Mouse (Mus musculus) neural tube, embryonic 15.5 days (tissue): ENCODE measurements around the gene Tbc1d2. TPM values are rescaled to one million over a fixed set of nuclear protein-coding genes. Genes with fewer than 3 reads are reported as not detected.

Experiments
- ATAC-seq: fragments of 200-750 bp; cut with Nextera tagmentation; 2 replicates; pipeline ENCODE4 v1.8.0; 2017; ENCODE audit warnings: mild to moderate bottlenecking, moderate TSS enrichment, moderate library complexity; ENCODE audit not compliant: low FRiP score
- H3K27ac ChIP-seq: fragments of 300-500 bp; sonication (generic); replicated peaks from 2 replicates; pipeline ENCODE4 v1.5.1; 2015; ENCODE audit warnings: mild to moderate bottlenecking, inconsistent platforms
- H3K27me3 ChIP-seq: fragments of 300-500 bp; sonication (generic); replicated peaks from 2 replicates; pipeline ENCODE4 v1.6.1; 2015; ENCODE audit warnings: inconsistent platforms
- H3K36me3 ChIP-seq: fragments of 300-500 bp; sonication (generic); 2 replicates; pipeline ENCODE4 v1.6.1; 2015; ENCODE audit warnings: inconsistent platforms
- H3K4me1 ChIP-seq: fragments of 300-500 bp; sonication (generic); 2 replicates; pipeline ENCODE4 v1.6.1; 2015; ENCODE audit warnings: inconsistent platforms
- H3K4me2 ChIP-seq: fragments of 300-500 bp; sonication (generic); 2 replicates; pipeline ENCODE4 v1.6.1; 2015; ENCODE audit warnings: inconsistent platforms, mild to moderate bottlenecking, moderate library complexity
- H3K4me3 ChIP-seq: fragments of 300-500 bp; sonication (generic); replicated peaks from 2 replicates; pipeline ENCODE4 v1.5.1; 2015; ENCODE audit warnings: mild to moderate bottlenecking, inconsistent platforms
- H3K9ac ChIP-seq: fragments of 300-500 bp; sonication (generic); replicated peaks from 2 replicates; pipeline ENCODE4 v1.6.1; 2015; ENCODE audit warnings: mild to moderate bottlenecking, inconsistent platforms
- H3K9me3 ChIP-seq: fragments of 300-500 bp; sonication (generic); replicated peaks from 2 replicates; pipeline ENCODE4 v1.6.1; 2016; ENCODE audit warnings: inconsistent platforms
- whole genome bisulfite sequencing: fragments of 180-500 bp; shearing (Covaris S2); methylation state at CpG from one replicate; pipeline ENCODE4 v1.1.7; 2015; ENCODE audit warnings: mixed read lengths; 5-methylcytosine and 5-hydroxymethylcytosine counted together
- polyA plus RNA-seq: library from polyadenylated mRNA; unstranded; fragments of >200 nt; fragmentation: Nextera tagmentation; extraction: Ambion mirVana; gene quantifications from 2 replicates; pipeline ENCODE4 v1.2.1, GENCODE M21; 2015

Tbc1d2 gene
- 0.73 and 1.7 TPM in 2 replicates for polyA plus RNA-seq

DNA sequence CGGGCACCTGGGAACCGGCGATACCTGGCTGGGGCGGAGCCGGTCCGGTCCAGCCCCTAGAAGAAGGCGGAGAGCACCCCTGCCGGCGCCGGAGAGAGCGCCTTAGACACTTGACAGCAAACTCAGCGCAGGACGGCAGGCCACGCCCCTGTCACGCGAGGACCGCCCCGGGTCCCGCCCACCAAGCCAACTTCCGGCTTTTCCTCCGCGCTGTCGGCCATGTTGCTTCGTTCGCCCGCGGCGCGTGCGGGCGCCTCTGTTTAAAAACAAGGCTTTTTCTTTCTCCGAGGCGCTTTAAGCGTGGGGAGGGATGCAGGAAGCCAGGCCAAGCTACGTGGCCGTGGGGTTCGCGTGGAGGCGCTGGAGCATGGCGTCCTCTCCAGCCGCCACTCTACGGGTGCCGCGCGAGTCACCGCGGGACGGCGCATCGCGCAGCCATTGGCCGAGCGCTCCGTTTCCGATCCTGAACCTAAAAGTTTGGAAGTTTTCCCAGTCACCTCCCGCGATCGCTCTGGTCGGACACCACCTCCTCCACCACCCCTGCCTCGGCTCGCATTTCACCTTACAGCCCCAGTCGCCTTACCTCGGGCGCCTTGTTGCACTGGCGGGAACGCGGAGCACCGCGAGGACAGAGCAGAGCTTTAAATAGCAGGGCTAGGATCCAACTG lies at the start of gene Tbc1d2:
Gene Tbc1d2 (minus strand): TSS at position 124 of the 668 bp plus-strand sequence.
- Histone ChIP-seq H3K36me3 (no peaks in the 10 kb centered on the region), H3K27me3 (peaks cover 39% of the 10 kb centered on the region), H3K9ac (peak within 1 kb of the TSS; percentile 62), H3K27ac (peak within 1 kb of the TSS; percentile 81), H3K9me3 (no peaks in the 10 kb centered on the region), H3K4me3 (peak within 1 kb of the TSS; percentile 82), H3K4me1 (peaks cover 17% of the 10 kb centered on the region), H3K4me2 (peak within 1 kb of the TSS; percentile 91)
- WGBS: under 1% methylated on average over 67 of the region's 69 CpGs
- ATAC-seq: peak; percentile 97

DNA sequence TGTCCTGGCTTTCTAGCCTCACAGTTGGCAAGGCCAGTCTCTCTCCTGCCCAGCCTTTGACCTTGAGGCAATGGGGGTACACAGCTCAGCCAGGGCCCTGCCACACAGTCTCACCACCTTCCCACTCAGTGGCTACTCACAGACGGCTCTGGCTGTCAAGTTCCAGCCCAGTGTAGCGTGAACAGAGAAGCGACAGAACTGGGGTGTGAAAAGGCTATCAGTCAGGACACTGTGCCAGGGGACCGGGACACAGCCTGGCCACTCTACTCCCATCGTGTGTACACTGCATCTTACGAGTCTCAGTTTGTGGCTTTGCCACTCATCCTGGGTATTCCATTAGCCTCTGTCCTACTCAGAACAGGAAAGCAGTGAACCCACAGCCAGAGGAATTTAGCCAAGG lies 46.5 kb upstream of the Tbc1d2 start:
- WGBS: 72% methylated on average over 6 of the region's 6 CpGs
- peaks cover 9% of the 10 kb centered on the region for H3K4me1 ChIP-seq

DNA sequence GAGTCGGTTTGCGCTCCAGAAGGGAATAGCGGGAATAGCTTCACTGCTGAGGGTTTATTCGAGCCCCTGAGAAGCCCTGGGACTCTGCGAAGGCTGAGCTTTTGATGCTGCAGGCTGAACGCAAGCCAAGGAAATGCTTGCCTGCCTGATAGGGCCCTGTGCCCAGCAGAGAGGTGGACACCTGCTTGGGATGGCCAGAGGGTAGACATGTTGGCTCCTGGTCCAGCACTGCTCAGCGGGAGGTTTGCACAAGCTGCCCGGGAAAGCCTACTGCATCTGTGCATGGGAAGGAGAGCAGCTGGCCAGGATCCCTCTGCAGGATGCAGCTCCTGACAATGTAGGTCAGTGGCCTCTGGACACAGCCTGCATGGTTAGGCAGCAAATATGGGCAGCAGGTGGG lies 40.6 kb upstream of the Tbc1d2 start:
- WGBS: 81% methylated on average over 8 of the region's 8 CpGs
- no peak overlapping the region for H3K9ac ChIP-seq
- ATAC-seq: no peak

More for the DNA sequence above, 46.5 kb upstream of the Tbc1d2 start:
- Histone ChIP-seq H3K9me3 (no peaks in the 10 kb centered on the region), H3K36me3 (no peaks in the 10 kb centered on the region), H3K4me3 (no peak overlapping the region), H3K27me3 (0 out of 2 replicates have a peak, but pooled peaks cover 2% of the 10 kb centered on the region), H3K27ac (no peak overlapping the region), H3K4me2 (no peak overlapping the region), H3K9ac (no peak overlapping the region)
- no peak for ATAC-seq

DNA sequence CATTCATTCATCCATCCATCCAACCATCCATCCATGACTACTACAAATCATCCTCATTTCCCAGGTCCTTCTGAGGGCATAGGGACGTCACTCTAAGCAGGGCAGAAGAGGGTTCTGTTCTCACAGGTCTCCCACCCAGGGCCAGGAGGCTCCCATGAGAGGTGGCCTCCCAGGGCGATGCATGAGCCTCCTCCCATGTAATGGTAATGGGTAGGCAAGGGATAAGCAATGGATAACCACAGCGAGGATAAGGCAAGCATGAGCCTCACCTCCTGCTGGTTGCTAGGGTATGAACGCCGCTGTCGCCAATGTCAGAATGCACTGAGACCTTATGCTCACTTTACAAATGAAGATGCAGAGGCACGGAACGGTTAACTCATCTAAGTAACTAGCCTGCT lies 40.0 kb upstream of the Tbc1d2 start:
- no peak overlapping the region for H3K27ac ChIP-seq
- no peak for ATAC-seq
- 79% methylated on average over 8 of the region's 8 CpGs for WGBS
- H3K4me2 ChIP-seq: no peak overlapping the region
- H3K9ac ChIP-seq: no peak overlapping the region
- no peaks in the 10 kb centered on the region for H3K9me3 ChIP-seq
- H3K4me3 ChIP-seq: no peak overlapping the region
- no peaks in the 10 kb centered on the region for H3K36me3 ChIP-seq
- peaks cover 11% of the 10 kb centered on the region; the same call in 1 of the 2 replicates for H3K27me3 ChIP-seq
- 0 out of 2 replicates have a peak, but pooled peaks cover 3% of the 10 kb centered on the region for H3K4me1 ChIP-seq

More for the DNA sequence above, 40.6 kb upstream of the Tbc1d2 start:
- H3K27ac ChIP-seq: no peak overlapping the region; the same call in 1 of the 2 replicates
- no peaks in the 10 kb centered on the region for H3K9me3 ChIP-seq
- H3K36me3 ChIP-seq: no peaks in the 10 kb centered on the region
- no peak overlapping the region for H3K4me2 ChIP-seq
- 0 out of 2 replicates have a peak, but pooled peaks cover 3% of the 10 kb centered on the region for H3K4me1 ChIP-seq
- H3K4me3 ChIP-seq: no peak overlapping the region
- peaks cover 13% of the 10 kb centered on the region; the same call in 1 of the 2 replicates for H3K27me3 ChIP-seq

DNA sequence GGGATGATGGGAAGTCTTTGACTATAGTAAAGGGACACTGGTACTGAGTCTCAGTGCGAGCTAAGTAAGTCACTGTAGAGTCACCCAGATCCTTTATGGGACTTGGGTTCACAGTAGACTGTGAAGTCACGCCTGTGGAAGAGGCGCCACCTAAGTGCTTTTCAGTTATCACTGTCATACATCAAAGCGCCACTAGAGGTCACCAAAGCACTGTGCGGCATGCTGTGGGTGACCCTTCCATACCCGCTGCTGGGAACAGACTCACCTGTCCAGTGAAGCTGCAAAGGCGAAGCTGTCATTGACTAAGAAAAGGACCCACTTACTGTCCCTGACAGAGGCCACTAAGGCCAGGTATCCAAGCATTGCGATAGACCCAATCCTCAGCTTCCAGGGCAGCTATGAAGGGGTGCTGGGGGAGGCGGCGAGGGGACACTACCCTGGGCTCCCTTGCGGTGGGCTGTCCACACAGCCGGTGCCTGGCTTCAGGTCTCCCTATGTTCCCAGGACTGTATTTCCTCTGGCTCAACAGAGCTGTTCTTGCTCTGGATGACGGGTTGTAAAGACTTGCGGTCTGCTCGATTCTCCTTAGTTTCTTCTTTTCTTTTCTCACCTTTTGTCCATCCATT lies 39.5 kb upstream of the Tbc1d2 start:
- no peaks in the 10 kb centered on the region for H3K36me3 ChIP-seq
- 48% methylated on average over 15 of the region's 15 CpGs for WGBS
- H3K4me2 ChIP-seq: no peak overlapping the region
- no peak overlapping the region for H3K4me3 ChIP-seq
- no peak overlapping the region for H3K27ac ChIP-seq
- peak; percentile 76 for ATAC-seq
- H3K9me3 ChIP-seq: no peaks in the 10 kb centered on the region
- H3K9ac ChIP-seq: no peak overlapping the region
- H3K4me1 ChIP-seq: 0 out of 2 replicates have a peak, but pooled peaks cover 3% of the 10 kb centered on the region
- H3K27me3 ChIP-seq: peaks cover 11% of the 10 kb centered on the region; the same call in 1 of the 2 replicates

DNA sequence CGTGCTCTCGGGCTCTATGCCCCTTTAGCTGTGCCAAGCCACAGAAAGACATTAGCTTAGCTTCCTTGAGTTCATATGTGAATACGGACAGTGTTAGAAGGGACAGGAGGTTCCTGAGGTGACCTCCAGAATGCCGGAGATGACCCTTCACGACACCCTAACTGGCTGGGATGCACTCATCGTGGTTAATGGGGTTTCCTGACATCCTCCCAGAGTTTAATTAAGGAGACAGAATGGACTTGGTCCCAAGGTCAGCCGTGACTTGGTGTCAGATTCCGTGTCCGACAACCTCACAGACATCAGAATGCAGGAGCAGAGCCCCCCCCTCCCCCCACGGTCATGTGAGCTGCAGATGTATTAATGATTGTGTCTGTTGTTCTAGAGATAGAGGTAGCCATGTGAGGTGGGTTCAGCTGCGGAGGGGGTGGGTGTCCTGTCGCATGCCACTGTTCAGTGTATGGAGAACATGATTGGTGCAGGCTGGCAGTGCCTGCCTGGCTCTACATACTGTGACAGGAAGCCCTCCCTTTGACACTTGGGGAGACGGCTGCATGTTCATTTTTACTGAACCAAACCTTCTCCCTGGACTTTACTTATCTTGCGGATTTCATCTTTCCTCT lies 38.3 kb upstream of the Tbc1d2 start:
- H3K9me3 ChIP-seq: no peaks in the 10 kb centered on the region
- no peak overlapping the region for H3K4me2 ChIP-seq
- ATAC-seq: no peak
- no peak overlapping the region for H3K27ac ChIP-seq
- H3K4me3 ChIP-seq: no peak overlapping the region
- 0 out of 2 replicates have a peak, but pooled peaks cover 3% of the 10 kb centered on the region for H3K4me1 ChIP-seq
- no peak overlapping the region for H3K9ac ChIP-seq
- H3K36me3 ChIP-seq: 0 out of 2 replicates have a peak, but pooled peaks cover 2% of the 10 kb centered on the region
- peaks cover 11% of the 10 kb centered on the region; the same call in 1 of the 2 replicates for H3K27me3 ChIP-seq
- 88% methylated on average over 14 of the region's 14 CpGs for WGBS

DNA sequence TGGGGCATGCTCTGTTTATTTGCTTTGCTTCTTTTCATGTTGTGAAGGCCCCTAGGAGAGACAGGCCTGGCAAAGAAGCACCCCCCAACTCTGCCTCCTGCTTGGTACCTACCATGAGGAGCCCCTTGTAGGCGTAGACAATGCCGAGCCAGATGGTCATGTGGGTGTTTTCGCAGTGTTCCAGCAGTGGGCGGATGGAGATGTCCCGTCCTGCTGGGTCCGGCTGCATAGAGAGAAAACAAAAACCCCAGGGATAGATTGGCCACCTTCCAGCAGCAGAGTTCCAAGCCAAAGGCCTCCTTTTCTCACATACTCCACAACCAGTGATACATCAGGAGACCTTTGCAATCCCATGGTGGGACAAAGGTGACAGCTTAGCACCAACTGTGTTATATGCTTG lies 34.2 kb upstream of the Tbc1d2 start:
- 0 out of 2 replicates have a peak, but pooled peaks cover 9% of the 10 kb centered on the region for H3K36me3 ChIP-seq
- no peaks in the 10 kb centered on the region for H3K9me3 ChIP-seq
- WGBS: 51% methylated on average over 6 of the region's 6 CpGs
- H3K9ac ChIP-seq: no peak overlapping the region
- H3K4me2 ChIP-seq: no peak overlapping the region
- H3K27ac ChIP-seq: no peak overlapping the region
- H3K27me3 ChIP-seq: peaks cover 8% of the 10 kb centered on the region; the same call in 1 of the 2 replicates
- H3K4me1 ChIP-seq: no peaks in the 10 kb centered on the region
- 0 out of 2 replicates have a peak, but pooled peaks have one; percentile 25 for ATAC-seq
- H3K4me3 ChIP-seq: no peak overlapping the region

DNA sequence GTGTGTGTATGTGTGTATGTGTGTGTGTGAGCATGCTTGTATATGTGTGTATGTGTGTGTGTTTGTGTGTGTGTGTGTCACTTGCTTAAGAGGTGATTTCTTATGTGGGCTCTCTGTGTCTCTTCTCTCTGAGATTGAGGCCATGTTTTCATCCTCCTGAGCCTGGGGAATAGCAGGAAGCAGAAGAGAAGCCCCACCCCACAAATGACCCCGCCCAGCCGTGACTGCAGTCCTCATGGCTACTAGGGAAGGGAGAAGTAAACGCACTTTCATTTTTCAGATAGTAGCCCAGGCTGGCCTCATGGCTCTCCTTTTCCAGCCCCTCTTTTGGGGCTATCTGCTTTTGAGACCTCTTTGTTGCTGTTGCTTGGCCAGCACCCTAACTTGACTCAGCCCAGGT lies 26.6 kb upstream of the Tbc1d2 start:
- H3K4me1 ChIP-seq: no peaks in the 10 kb centered on the region
- ATAC-seq: no peak
- H3K9me3 ChIP-seq: no peaks in the 10 kb centered on the region
- no peaks in the 10 kb centered on the region for H3K27me3 ChIP-seq
- no peak overlapping the region for H3K27ac ChIP-seq
- no peak overlapping the region for H3K9ac ChIP-seq
- 73% methylated on average over 3 of the region's 3 CpGs for WGBS
- no peak overlapping the region for H3K4me3 ChIP-seq
- peaks cover 28% of the 10 kb centered on the region for H3K36me3 ChIP-seq
- no peak overlapping the region for H3K4me2 ChIP-seq

DNA sequence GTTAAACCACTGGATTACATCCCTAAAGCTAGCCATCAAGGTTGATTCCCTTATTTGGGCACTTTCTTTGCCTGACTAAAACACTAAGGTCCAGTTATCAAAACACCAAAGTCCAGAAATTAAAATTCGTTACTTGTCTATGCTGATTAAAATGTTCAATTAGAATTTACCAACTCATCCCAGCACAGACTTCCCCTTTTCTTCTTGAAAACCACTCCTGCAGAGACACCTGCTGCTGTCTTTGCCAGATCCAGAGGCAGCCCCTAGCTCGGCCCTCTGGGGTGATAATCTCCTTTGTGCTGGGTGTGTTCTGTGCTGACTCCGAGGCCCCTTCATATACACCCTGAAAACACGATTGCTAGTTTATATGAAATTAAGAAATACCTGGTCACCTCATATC lies 26.0 kb upstream of the Tbc1d2 start:
- WGBS: 61% methylated on average over 4 of the region's 4 CpGs
- Histone ChIP-seq H3K27me3 (no peaks in the 10 kb centered on the region), H3K36me3 (peaks cover 32% of the 10 kb centered on the region), H3K4me2 (no peak overlapping the region), H3K4me3 (no peak overlapping the region), H3K9ac (no peak overlapping the region), H3K9me3 (no peaks in the 10 kb centered on the region), H3K27ac (no peak overlapping the region), H3K4me1 (no peaks in the 10 kb centered on the region)
- no peak for ATAC-seq

DNA sequence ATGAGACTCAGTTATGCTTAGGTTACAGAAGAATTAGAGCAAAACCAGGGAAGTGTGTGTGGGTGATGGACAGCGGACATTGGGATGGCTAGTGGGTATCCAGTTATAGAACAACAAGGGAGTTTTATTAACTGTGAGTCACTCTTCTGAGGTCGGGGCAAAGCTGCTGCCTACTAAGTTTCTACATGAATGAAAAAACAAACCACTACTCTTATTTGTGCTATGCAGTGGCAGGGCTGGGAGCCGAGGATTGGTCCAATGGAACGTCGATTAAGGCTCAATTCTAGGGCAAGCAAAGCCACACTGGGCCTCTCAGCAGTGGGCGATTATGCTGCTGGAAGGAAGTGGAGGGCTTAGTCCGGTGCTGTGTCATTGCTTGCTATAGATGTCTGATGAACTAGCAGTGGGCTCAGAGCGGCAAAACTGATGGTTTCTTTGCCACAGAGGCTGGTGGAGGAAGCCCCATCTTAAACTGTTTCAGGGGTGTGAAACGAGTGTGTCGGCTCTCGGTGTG lies 25.3 kb upstream of the Tbc1d2 start:
- H3K4me2 ChIP-seq: no peak overlapping the region
- ATAC-seq: no peak
- H3K9ac ChIP-seq: no peak overlapping the region
- no peaks in the 10 kb centered on the region for H3K27me3 ChIP-seq
- 83% methylated on average over 11 of the region's 11 CpGs for WGBS
- no peak overlapping the region for H3K4me3 ChIP-seq
- no peaks in the 10 kb centered on the region for H3K4me1 ChIP-seq
- H3K36me3 ChIP-seq: peaks cover 33% of the 10 kb centered on the region
- no peaks in the 10 kb centered on the region for H3K9me3 ChIP-seq
- no peak overlapping the region for H3K27ac ChIP-seq

DNA sequence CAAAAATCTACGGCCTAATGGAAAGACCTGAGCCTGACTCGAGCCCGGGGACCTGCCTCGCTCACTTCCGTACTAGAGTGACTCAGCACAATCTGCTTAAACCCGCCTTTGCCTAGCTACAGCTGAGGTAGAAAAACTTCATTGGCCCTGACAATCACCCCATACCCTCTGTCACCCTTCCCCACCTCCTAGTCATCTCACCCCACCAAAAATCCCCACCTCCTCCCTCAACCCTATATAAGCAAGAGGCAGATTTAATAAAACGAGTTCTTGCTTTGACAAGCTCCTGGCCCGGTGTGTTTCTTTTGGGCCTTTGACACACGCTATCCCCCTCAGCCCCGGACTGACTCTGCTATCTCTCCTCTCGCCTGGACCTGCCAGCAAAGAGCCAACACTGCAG lies 18.6 kb upstream of the Tbc1d2 start:
- no peak overlapping the region for H3K4me2 ChIP-seq
- no peak overlapping the region for H3K4me3 ChIP-seq
- no peak for ATAC-seq
- WGBS: 67% methylated on average over 11 of the region's 11 CpGs
- H3K9me3 ChIP-seq: no peaks in the 10 kb centered on the region
- no peak overlapping the region for H3K9ac ChIP-seq
- H3K27ac ChIP-seq: 0 out of 2 replicates have a peak overlapping the region, but pooled peaks have one; percentile 7
- peaks cover 26% of the 10 kb centered on the region for H3K36me3 ChIP-seq
- peaks cover 15% of the 10 kb centered on the region for H3K4me1 ChIP-seq
- H3K27me3 ChIP-seq: no peaks in the 10 kb centered on the region
